Mouse (Mus musculus) hindbrain, embryonic 16.5 days (tissue): ENCODE measurements around the gene Cd300ld3. TPM values are rescaled to one million over a fixed set of nuclear protein-coding genes. Genes with fewer than 3 reads are reported as not detected.
"Not testable (repeated sequence)": the region's sequence is repeated elsewhere in the genome, so short reads cannot be mapped to it uniquely, and the experiment has no call there.

ENCODE experiments used
- ATAC-seq: fragments of 200-750 bp; cut with Nextera tagmentation; 2 replicates; pipeline ENCODE4 v1.8.0; 2017; ENCODE audit warnings: moderate TSS enrichment, moderate library complexity
- H3K27ac ChIP-seq: fragments of 300-500 bp; sonication (generic); 2 replicates; pipeline ENCODE4 v1.5.1; 2014; ENCODE audit warnings: low read depth, mild to moderate bottlenecking, control low read depth, low read length, moderate library complexity
- H3K27me3 ChIP-seq: fragments of 300-500 bp; sonication (generic); replicated peaks from 2 replicates; pipeline ENCODE4 v1.6.1; 2014; ENCODE audit warnings: low read length; ENCODE audit not compliant: control insufficient read depth, insufficient read depth
- H3K36me3 ChIP-seq: fragments of 300-500 bp; sonication (generic); 2 replicates; pipeline ENCODE4 v1.6.1; 2014; ENCODE audit warnings: mild to moderate bottlenecking, low read length, moderate library complexity, mixed read lengths; ENCODE audit not compliant: control insufficient read depth, insufficient read depth
- H3K4me1 ChIP-seq: fragments of 300-500 bp; sonication (generic); 2 replicates; pipeline ENCODE4 v1.6.1; 2014; ENCODE audit warnings: low read depth, low read length; ENCODE audit not compliant: control insufficient read depth, insufficient read depth
- H3K4me2 ChIP-seq: fragments of 300-500 bp; sonication (generic); 2 replicates; pipeline ENCODE4 v1.6.1; 2014; ENCODE audit warnings: mild to moderate bottlenecking, low read length, control low read depth, moderate library complexity
- H3K4me3 ChIP-seq: fragments of 300-500 bp; sonication (generic); 2 replicates; pipeline ENCODE4 v1.5.1; 2014; ENCODE audit warnings: mild to moderate bottlenecking, low read length, control low read depth, moderate library complexity
- H3K9ac ChIP-seq: fragments of 300-500 bp; sonication (generic); 2 replicates; pipeline ENCODE4 v1.6.1; 2014; ENCODE audit warnings: low read depth, mild to moderate bottlenecking, control low read depth, low read length, moderate library complexity
- H3K9me3 ChIP-seq: fragments of 300-500 bp; sonication (generic); 2 replicates; pipeline ENCODE4 v1.6.1; 2014; ENCODE audit warnings: mild to moderate bottlenecking, low read length, moderate library complexity; ENCODE audit not compliant: control insufficient read depth
- WGBS: fragments of 180-500 bp; shearing (Covaris S2); extraction: QIAGEN DNeasy Blood & Tissue Kit; methylation state at CpG from one replicate; pipeline ENCODE4 v1.1.7; 2014; 5-methylcytosine and 5-hydroxymethylcytosine counted together
- polyA plus RNA-seq: library from polyadenylated mRNA; unstranded; fragments of >200 nt; fragmentation: Nextera tagmentation; extraction: Ambion mirVana; gene quantifications from 2 replicates; pipeline ENCODE4 v1.2.1, GENCODE M21; 2015

Gene Cd300ld3
- polyA plus RNA-seq, 1 experiment from 2014 or later: not detected

- not testable (repeated sequence) for H3K4me2 ChIP-seq, H3K36me3 ChIP-seq, H3K27ac ChIP-seq, ATAC-seq, H3K9ac ChIP-seq, H3K4me3 ChIP-seq, H3K9me3 ChIP-seq, H3K4me1 ChIP-seq, H3K27me3 ChIP-seq
- no CpG with 5 or more reads among the region's 6 CpGs for WGBS
These were observed 21.3 kb downstream of the Cd300ld3 start, which contains the start of gene Cd300ld4 for GRCm38 (mm10) chr11:115026912-115027311. Gene Cd300ld4, minus strand, starts transcription at chr11:115027012.

- no CpG with 5 or more reads among the region's 7 CpGs for WGBS
- H3K9me3 ChIP-seq, H3K36me3 ChIP-seq, H3K27me3 ChIP-seq, H3K4me3 ChIP-seq, H3K4me2 ChIP-seq, H3K27ac ChIP-seq, H3K9ac ChIP-seq, H3K4me1 ChIP-seq, ATAC-seq: not testable (repeated sequence)
These were observed 32.1 kb downstream of the Cd300ld3 start, which contains the start of gene Cd300ld2 for GRCm38 (mm10) chr11:115016093-115016492. Gene Cd300ld2, minus strand, starts transcription at chr11:115016193.

- no peaks in the 10 kb centered on the region for H3K27me3 ChIP-seq
- no peak for ATAC-seq
- no peaks in the 10 kb centered on the region for H3K4me1 ChIP-seq
- H3K9me3 ChIP-seq: no peaks in the 10 kb centered on the region
- H3K4me2 ChIP-seq: no peak overlapping the region
- no peak overlapping the region for H3K27ac ChIP-seq
- H3K9ac ChIP-seq: no peak overlapping the region
- no peak overlapping the region for H3K4me3 ChIP-seq
- H3K36me3 ChIP-seq: no peaks in the 10 kb centered on the region
- 85% methylated on average over 5 of the region's 5 CpGs for WGBS
These were observed 44.1 kb downstream of the Cd300ld3 start for GRCm38 (mm10) chr11:115004070-115004469.

- H3K4me1 ChIP-seq: no peaks in the 10 kb centered on the region
- ATAC-seq: no peak
- no peak within 1 kb of the TSS for H3K4me2 ChIP-seq
- H3K4me3 ChIP-seq: no peak within 1 kb of the TSS
- H3K27me3 ChIP-seq: no peaks in the 10 kb centered on the region
- no peaks in the 10 kb centered on the region for H3K9me3 ChIP-seq
- H3K36me3 ChIP-seq: no peaks in the 10 kb centered on the region
- H3K9ac ChIP-seq: no peak within 1 kb of the TSS
- 84% methylated on average over 7 of the region's 7 CpGs for WGBS
- no peak within 1 kb of the TSS for H3K27ac ChIP-seq
These were observed 46.7 kb downstream of the Cd300ld3 start, which contains the start of gene Cd300c2 for GRCm38 (mm10) chr11:115001474-115002040. Gene Cd300c2, minus strand, starts transcription at chr11:115001880.

Other genes starting within 250 kb of the Cd300ld3 start
- gene Gpr142, start 249.5 kb downstream of the Cd300ld3 start, polyA plus RNA-seq: not detected in 2 replicates
- gene Gprc5c, start 197.3 kb downstream of the Cd300ld3 start, polyA plus RNA-seq: 9.7 and 12.9 TPM in 2 replicates
- gene Cd300a, start 158.4 kb downstream of the Cd300ld3 start, polyA plus RNA-seq: 0.97 and 1.6 TPM in 2 replicates
- not detected in 2 replicates for gene Cd300lb, start 114.0 kb downstream of the Cd300ld3 start, polyA plus RNA-seq
- not detected in 2 replicates for gene Cd300c, start 79.3 kb downstream of the Cd300ld3 start, polyA plus RNA-seq
- gene Cd300ld, start 58.5 kb downstream of the Cd300ld3 start, polyA plus RNA-seq: 0.20 TPM in 1 of 2 replicates, not detected in the other
- gene Cd300c2, start 46.5 kb downstream of the Cd300ld3 start, polyA plus RNA-seq: 1.4 TPM in 2 replicates
- not detected in 2 replicates for gene Cd300ld2, start 32.2 kb downstream of the Cd300ld3 start, polyA plus RNA-seq
- not detected in 2 replicates for gene Cd300ld4, start 21.4 kb downstream of the Cd300ld3 start, polyA plus RNA-seq
- gene Cd300ld5, start 10.6 kb downstream of the Cd300ld3 start, polyA plus RNA-seq: not detected in 2 replicates
- gene Cd300e, start 13.8 kb upstream of the Cd300ld3 start, polyA plus RNA-seq: 0.08 and 0.12 TPM in 2 replicates
- 0.89 and 1.3 TPM in 2 replicates for gene Rab37, start 43.0 kb upstream of the Cd300ld3 start, polyA plus RNA-seq
- 0.29 and 0.32 TPM in 2 replicates for gene Cd300lf, start 85.6 kb upstream of the Cd300ld3 start, polyA plus RNA-seq
- gene Slc9a3r1, start 114.9 kb upstream of the Cd300ld3 start, polyA plus RNA-seq: 81.5 and 93.4 TPM in 2 replicates
- 12.3 and 13.1 TPM in 2 replicates for gene Tmem104, start 139.1 kb upstream of the Cd300ld3 start, polyA plus RNA-seq
- 20.9 and 24.6 TPM in 2 replicates for gene Nat9, start 139.4 kb upstream of the Cd300ld3 start, polyA plus RNA-seq
- 0.60 and 0.72 TPM in 2 replicates for gene Grin2c, start 218.8 kb upstream of the Cd300ld3 start, polyA plus RNA-seq
- 21.2 and 22.5 TPM in 2 replicates for gene Fdxr, start 228.6 kb upstream of the Cd300ld3 start, polyA plus RNA-seq
- 1.4 and 2.0 TPM in 2 replicates for gene Fads6, start 249.3 kb upstream of the Cd300ld3 start, polyA plus RNA-seq